Mouse (Mus musculus): ENCODE measurements around the gene Angpt4. TPM values are rescaled to one million over a fixed set of nuclear protein-coding genes. Genes with fewer than 3 reads are reported as not detected.

Angpt4 gene
- total RNA-seq, 2 experiments from 2014 or later = not detected

DNA sequence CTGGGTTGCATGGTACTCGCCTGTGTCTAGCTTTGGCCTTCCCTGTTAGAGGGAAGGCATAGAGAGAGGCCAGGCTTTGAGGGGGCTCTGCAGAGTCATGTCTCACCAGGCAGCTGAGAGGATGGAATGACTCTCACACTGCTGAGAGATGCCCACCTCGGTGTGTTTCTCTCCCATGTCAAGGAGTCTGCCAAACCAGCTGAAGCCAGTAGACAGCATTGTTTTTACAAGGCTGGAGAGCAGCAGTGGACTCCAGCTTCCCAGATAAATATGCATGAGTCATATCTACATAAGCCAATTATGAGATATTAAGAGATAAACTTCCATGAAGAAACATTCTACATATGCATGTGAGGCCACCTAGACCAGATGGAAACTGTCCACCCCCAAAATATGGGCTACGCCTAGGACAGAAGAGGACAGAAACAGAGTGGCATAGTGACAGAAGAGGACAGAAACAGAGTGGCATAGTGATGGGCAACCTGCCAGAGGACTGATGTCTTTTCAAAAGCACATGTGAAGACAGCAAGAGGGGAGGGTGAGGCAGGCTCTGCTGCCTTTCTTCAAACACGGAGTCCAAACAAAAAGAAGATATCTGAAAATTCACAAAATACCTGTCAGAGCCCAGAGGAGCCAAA is 45.6 kb downstream of the Angpt4 start:
- ATAC-seq (replicated peaks; ENCODE audit: low FRiP score, poor library complexity, severe bottlenecking) = no peak

DNA sequence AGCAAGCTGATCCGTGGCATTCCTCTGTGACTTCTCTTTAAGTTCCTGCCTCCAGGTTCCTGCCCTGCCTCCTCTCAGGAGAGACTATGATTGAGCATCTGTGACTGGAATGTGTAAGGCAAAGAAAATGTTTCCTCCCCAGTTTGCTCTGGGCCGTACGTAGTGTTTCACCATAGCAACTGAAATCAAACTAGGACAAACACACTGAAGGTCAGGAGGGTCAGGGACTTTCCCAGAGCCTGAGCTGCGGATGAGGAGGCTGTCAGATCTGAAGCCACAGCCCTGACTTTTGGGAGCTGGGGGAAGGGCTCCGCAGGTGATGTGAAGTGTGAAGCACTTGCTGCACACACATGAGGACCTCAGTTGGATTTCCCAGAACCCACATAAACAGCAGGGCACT is 48.3 kb downstream of the Angpt4 start:
- no peak for ATAC-seq (replicated peaks; ENCODE audit: low FRiP score, poor library complexity, severe bottlenecking)

GRCm38 (mm10) chr2:151961284-151962196 is 50.5 kb downstream of the Angpt4 start:
- ATAC-seq (replicated peaks; ENCODE audit: low FRiP score, poor library complexity, severe bottlenecking) = no peak

GRCm38 (mm10) chr2:151962474-151962873 is 51.5 kb downstream of the Angpt4 start:
- ATAC-seq (replicated peaks; ENCODE audit: low FRiP score, poor library complexity, severe bottlenecking) = no peak

- ATAC-seq (replicated peaks; ENCODE audit: low FRiP score, poor library complexity, severe bottlenecking) = no peak
These were observed 52.3 kb downstream of the Angpt4 start for GRCm38 (mm10) chr2:151963319-151963718.

DNA sequence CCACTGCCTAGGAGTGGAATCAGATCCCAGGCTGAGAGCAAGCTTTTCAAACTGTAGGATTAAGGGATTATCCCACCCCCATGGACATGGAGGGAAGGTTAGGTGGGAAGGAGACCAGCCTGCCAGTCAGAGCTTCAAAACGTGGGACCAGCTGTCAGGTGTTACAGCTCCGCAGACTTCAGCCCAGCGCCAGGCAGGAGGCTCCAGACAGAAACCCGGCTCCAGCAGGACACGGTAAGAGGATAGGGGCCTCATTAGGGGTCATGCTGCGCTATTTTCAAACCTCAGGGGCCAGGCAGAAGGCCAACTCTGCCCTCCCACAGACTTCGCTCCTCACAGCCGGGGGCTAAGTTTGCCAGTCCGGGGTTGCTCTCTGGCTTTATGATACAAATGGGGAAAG is 53.0 kb downstream of the Angpt4 start:
- no peak for ATAC-seq (replicated peaks; ENCODE audit: low FRiP score, poor library complexity, severe bottlenecking)

- no peak for ATAC-seq (replicated peaks; ENCODE audit: low FRiP score, poor library complexity, severe bottlenecking)
These were observed 56.3 kb downstream of the Angpt4 start for GRCm38 (mm10) chr2:151967176-151967750.

DNA sequence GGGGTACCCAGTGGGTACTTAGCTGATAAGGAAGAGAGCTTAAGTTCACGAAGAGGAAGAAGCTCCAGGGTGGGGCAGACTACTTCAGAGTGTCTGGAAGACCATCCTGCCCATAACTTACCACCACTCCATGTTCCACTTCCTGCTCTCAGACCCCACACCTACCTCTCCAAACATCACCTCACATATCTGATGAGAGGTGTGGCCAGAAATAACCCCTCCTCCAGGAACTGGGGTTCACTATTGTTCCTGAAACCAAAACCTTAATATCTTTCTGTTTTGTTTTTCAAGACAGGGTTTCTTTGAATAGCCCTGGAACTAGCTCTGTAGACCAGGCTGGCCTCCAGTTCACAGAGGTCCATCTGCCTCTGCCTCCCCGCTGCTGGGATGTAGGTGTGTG is 56.8 kb downstream of the Angpt4 start:
- ATAC-seq (replicated peaks; ENCODE audit: low FRiP score, poor library complexity, severe bottlenecking) = no peak

GRCm38 (mm10) chr2:151968451-151968850 is 57.4 kb downstream of the Angpt4 start:
- ATAC-seq (replicated peaks; ENCODE audit: low FRiP score, poor library complexity, severe bottlenecking) = no peak

- no peak for ATAC-seq (replicated peaks; ENCODE audit: low FRiP score, poor library complexity, severe bottlenecking)
These were observed 58.0 kb downstream of the Angpt4 start for GRCm38 (mm10) chr2:151968986-151969385.

GRCm38 (mm10) chr2:151969396-151969795 is 58.4 kb downstream of the Angpt4 start:
- no peak for ATAC-seq (replicated peaks; ENCODE audit: low FRiP score, poor library complexity, severe bottlenecking)

DNA sequence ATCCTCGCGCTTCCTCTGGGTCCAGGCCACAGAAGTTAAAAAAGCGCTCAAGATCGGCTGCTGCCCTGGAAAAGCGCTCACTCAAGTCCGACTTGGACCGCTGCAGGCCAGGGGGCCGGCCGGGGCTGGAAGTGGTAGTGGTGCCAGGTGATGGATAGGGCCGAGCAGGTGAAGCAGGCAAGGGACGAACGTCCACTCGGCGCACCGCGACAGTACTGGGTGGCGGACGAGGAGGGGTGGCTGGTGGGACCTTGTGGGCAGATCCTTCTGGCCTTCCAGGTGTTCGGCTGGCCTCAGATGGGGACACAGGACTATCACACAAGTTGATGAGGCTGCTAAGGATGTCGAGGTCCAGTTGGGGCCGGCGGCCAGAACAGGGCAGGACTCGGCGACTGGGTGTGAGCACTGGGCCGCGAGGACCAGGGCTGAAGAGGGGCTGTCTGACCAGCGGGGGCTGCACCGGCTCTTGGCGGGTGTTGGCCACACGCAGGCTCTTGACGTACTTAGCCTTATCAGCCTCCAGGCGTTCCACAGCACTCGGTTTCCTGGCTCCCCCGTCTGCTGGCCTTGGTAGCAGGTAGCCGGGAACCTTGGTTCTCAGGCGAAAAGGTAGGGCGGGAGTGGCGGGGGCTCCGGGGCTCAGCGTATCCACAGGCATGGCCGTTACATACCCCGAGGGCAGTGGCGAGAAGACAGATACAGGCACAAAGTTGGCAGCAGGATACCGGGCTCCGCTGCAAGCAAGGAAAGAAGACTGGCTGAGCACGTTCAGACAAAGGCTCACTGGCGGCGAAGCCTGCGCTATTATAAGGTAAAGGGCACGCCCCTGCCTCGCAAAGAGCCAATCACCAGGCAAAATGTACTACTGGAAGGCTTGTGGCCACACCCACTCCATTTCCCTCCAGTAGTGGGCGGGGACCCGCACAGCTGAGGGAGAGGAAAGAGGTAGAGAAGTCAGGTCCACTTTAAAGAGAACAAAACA is 59.5 kb downstream of the Angpt4 start:
- 0 out of 2 replicates have a peak, but pooled peaks have one; percentile 18 for ATAC-seq (replicated peaks; ENCODE audit: low FRiP score, poor library complexity, severe bottlenecking)

DNA sequence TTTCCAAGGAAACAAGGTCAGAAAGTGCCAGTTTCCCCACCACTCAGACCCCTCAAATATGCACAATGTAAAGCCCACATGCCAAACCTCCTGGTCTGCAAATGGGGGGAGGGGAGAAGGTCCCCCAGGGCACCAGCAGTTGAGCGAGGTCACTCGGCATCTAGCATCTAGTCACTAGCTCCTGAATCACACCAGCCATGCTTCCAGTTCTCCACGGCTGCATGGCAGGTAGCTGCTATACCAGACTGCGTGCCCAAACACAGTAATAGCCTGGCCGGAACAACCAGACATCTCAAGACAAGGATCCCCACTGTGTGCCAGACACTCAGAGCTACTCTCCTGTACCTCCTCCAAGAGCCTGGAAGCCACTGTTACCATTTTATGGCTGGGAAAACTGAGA is 60.7 kb downstream of the Angpt4 start:
- no peak for ATAC-seq (replicated peaks; ENCODE audit: low FRiP score, poor library complexity, severe bottlenecking)

GRCm38 (mm10) chr2:151972880-151973594 is 62.0 kb downstream of the Angpt4 start:
- ATAC-seq (replicated peaks; ENCODE audit: low FRiP score, poor library complexity, severe bottlenecking) = no peak

DNA sequence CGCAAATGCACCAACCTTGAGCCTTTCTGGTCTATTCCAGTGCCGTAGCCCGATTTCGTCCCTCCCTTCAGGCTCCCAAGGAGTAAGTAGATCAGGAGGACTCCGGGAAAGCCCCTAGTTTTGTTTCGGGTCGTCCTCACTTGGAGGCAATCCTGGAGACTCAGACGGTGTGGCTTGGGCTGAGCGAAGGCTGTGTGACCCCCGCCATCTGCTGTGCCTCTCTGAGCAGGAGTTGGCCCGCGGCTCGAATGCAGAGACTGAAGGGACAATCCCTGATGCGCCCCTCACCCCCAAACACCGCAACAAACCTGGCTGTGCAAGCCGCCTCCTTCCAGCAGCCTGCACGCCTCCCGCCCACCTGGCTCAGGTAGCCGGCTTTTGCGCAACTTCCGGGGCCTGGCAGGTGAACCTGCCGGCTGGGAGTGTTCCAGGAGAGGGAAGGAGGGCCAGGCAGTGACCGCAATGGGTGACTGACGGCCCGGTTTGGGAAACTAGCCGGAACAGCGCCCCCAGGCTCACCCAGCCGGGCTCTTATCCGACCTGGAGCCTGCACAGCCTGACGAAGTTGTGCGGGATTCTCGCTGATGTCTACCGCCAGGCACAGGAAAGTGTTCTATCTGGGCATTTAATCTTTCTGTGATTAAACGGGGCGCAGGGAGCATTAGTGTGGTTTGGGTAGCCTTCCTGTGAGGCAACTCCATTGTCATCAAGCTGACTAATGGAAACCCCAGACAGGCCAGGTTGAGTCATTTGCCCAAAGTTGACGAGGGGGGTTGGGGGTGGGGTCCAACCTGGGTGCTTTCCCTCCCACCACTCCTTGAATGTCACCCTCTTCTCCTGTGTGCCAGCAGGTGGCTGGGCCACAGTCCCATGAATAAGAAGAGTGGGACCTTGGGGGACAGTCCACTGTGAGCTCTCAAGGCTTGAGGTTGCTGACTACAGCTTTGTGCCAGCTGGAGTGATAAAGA is 62.9 kb downstream of the Angpt4 start:
- no peak for ATAC-seq (replicated peaks; ENCODE audit: low FRiP score, poor library complexity, severe bottlenecking)

DNA sequence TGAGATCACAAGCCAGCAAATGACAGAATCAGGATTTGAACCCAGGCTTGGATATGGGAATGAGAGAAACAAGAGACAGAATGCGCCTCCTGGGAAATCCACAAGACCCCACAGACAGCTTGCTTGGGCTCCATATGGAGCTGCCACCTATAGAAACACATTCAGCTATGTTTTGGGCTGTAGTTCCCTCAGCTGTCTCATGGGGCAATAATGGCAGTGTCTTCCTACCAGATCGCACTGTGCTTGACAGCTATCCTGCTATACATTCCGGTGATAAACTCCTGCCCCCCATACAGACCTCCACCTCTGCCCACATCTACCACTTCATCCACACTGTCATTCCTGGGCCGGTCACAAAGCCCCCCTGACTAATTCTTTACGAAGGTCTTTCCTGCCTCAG is 64.3 kb downstream of the Angpt4 start:
- ATAC-seq (replicated peaks; ENCODE audit: low FRiP score, poor library complexity, severe bottlenecking) = no peak

DNA sequence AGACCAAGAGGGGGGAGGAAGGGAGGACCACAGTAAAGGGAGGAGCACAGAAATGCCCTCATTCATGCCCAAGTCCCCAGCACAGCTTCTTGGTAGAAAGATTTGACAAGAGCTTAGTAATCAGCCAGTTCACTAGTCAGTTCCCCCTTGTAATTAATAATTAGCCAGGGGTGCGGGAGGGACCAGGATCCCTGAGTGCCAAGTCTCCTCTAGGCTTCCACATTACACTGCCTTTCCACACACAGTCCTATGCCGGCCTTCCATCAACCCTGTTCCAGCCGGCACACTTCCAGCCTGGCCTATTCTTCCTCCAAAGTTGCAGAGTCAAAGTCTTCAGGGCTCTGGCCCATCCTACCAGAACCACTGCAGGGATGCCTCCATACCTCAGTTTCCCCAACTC is 65.1 kb downstream of the Angpt4 start:
- ATAC-seq (replicated peaks; ENCODE audit: low FRiP score, poor library complexity, severe bottlenecking) = no peak

All from erythroblast, adult 5-6 weeks (primary cell).